Mouse (Mus musculus) heart, embryonic 12.5 days (tissue): ENCODE measurements around the gene Zswim7. TPM values are rescaled to one million over a fixed set of nuclear protein-coding genes. Genes with fewer than 3 reads are reported as not detected.

Source experiments
- ATAC-seq: fragments of 200-750 bp; cut with Nextera tagmentation; 2 replicates; pipeline ENCODE4 v1.8.0; 2017; ENCODE audit warnings: moderate TSS enrichment, moderate library complexity; ENCODE audit not compliant: insufficient number of reproducible peaks, low FRiP score
- H3K27ac ChIP-seq: fragments of 300-500 bp; sonication (generic); 2 replicates; pipeline ENCODE4 v1.5.1; 2016; ENCODE audit warnings: mild to moderate bottlenecking, moderate library complexity; ENCODE audit not compliant: poor library complexity, severe bottlenecking
- H3K27me3 ChIP-seq: fragments of 300-500 bp; sonication (generic); replicated peaks from 2 replicates; pipeline ENCODE4 v1.6.1; 2016; ENCODE audit warnings: mild to moderate bottlenecking, moderate library complexity
- H3K36me3 ChIP-seq: fragments of 300-500 bp; sonication (generic); 2 replicates; pipeline ENCODE4 v1.6.1; 2016; ENCODE audit warnings: mild to moderate bottlenecking, moderate library complexity
- H3K4me1 ChIP-seq: fragments of 300-500 bp; sonication (generic); replicated peaks from 2 replicates; pipeline ENCODE4 v1.6.1; 2016; ENCODE audit warnings: mild to moderate bottlenecking
- H3K4me2 ChIP-seq: fragments of 300-500 bp; sonication (generic); 2 replicates; pipeline ENCODE4 v1.6.1; 2016; ENCODE audit warnings: mild to moderate bottlenecking, moderate library complexity
- H3K4me3 ChIP-seq: fragments of 300-500 bp; sonication (generic); 2 replicates; pipeline ENCODE4 v1.5.1; 2016; ENCODE audit warnings: mild to moderate bottlenecking
- H3K9ac ChIP-seq: fragments of 300-500 bp; sonication (generic); 2 replicates; pipeline ENCODE4 v1.6.1; 2016; ENCODE audit warnings: mild to moderate bottlenecking, moderate library complexity
- H3K9me3 ChIP-seq: fragments of 300-500 bp; sonication (generic); replicated peaks from 2 replicates; pipeline ENCODE4 v1.6.1; 2016; ENCODE audit warnings: mild to moderate bottlenecking, moderate library complexity
- WGBS: fragments of 180-500 bp; shearing (Covaris S2); methylation state at CpG from one replicate; pipeline ENCODE4 v1.1.7; 2016; 5-methylcytosine and 5-hydroxymethylcytosine counted together
- polyA plus RNA-seq: library from polyadenylated mRNA; unstranded; fragments of >200 nt; fragmentation: Nextera tagmentation; extraction: Ambion mirVana; gene quantifications from 2 replicates; pipeline ENCODE4 v1.2.1, GENCODE M21; 2016

The Zswim7 gene
- 17.8 and 18.7 TPM in 2 replicates for polyA plus RNA-seq

GRCm38 (mm10) chr11:62280675-62281600 lies at the start of gene Zswim7, which contains the start of gene Ttc19:
Gene Zswim7, minus strand, starts transcription at chr11:62281375.
Gene Ttc19, plus strand, starts transcription at chr11:62281473.
- Histone ChIP-seq H3K9ac (peak within 1 kb of the TSS; percentile 81), H3K4me1 (peaks cover 8% of the 10 kb centered on the region), H3K4me3 (peak within 1 kb of the TSS; percentile 88), H3K27me3 (no peaks in the 10 kb centered on the region), H3K9me3 (0 out of 2 replicates have a peak, but pooled peaks cover 4% of the 10 kb centered on the region), H3K4me2 (peak within 1 kb of the TSS; percentile 78), H3K36me3 (peaks cover 22% of the 10 kb centered on the region), H3K27ac (peak within 1 kb of the TSS; percentile 79)
- WGBS: under 1% methylated on average over 68 of the region's 68 CpGs
- peak; percentile 99 for ATAC-seq

- Histone ChIP-seq H3K9ac (no peak overlapping the region), H3K27me3 (no peaks in the 10 kb centered on the region), H3K4me1 (peaks cover 5% of the 10 kb centered on the region; the same call in 1 of the 2 replicates), H3K27ac (no peak overlapping the region), H3K4me2 (no peak overlapping the region), H3K9me3 (no peaks in the 10 kb centered on the region), H3K4me3 (no peak overlapping the region), H3K36me3 (peaks cover 79% of the 10 kb centered on the region)
- no peak for ATAC-seq
- WGBS: 41% methylated on average over 3 of the region's 3 CpGs
These were observed 42.5 kb upstream of the Zswim7 start for GRCm38 (mm10) chr11:62323659-62324058.

- Histone ChIP-seq H3K9ac (no peak overlapping the region), H3K27ac (no peak overlapping the region), H3K4me1 (peaks cover 5% of the 10 kb centered on the region; the same call in 1 of the 2 replicates), H3K4me2 (no peak overlapping the region), H3K4me3 (no peak overlapping the region), H3K9me3 (no peaks in the 10 kb centered on the region), H3K27me3 (no peaks in the 10 kb centered on the region), H3K36me3 (peaks cover 81% of the 10 kb centered on the region)
- WGBS: 88% methylated on average over 3 of the region's 3 CpGs
- ATAC-seq: no peak
These were observed 38.9 kb upstream of the Zswim7 start for GRCm38 (mm10) chr11:62320097-62320496.

- H3K9me3 ChIP-seq: no peaks in the 10 kb centered on the region
These were observed 36.6 kb upstream of the Zswim7 start for GRCm38 (mm10) chr11:62317746-62318145.

GRCm38 (mm10) chr11:62314984-62315383 lies 33.8 kb upstream of the Zswim7 start:
- Histone ChIP-seq H3K27me3 (no peaks in the 10 kb centered on the region), H3K4me1 (no peaks in the 10 kb centered on the region), H3K36me3 (peaks cover 81% of the 10 kb centered on the region), H3K9ac (no peak overlapping the region), H3K27ac (no peak overlapping the region), H3K9me3 (no peaks in the 10 kb centered on the region), H3K4me3 (no peak overlapping the region), H3K4me2 (no peak overlapping the region)
- no peak for ATAC-seq
- 96% methylated on average over 5 of the region's 5 CpGs for WGBS

More at GRCm38 (mm10) chr11:62317746-62318145, 36.6 kb upstream of the Zswim7 start:
- peaks cover 86% of the 10 kb centered on the region for H3K36me3 ChIP-seq
- 83% methylated on average over 11 of the region's 11 CpGs for WGBS
- H3K4me2 ChIP-seq: no peak overlapping the region
- H3K9ac ChIP-seq: no peak overlapping the region
- H3K27me3 ChIP-seq: no peaks in the 10 kb centered on the region
- ATAC-seq: no peak
- H3K4me3 ChIP-seq: no peak overlapping the region
- H3K4me1 ChIP-seq: no peaks in the 10 kb centered on the region
- H3K27ac ChIP-seq: no peak overlapping the region

- ATAC-seq: no peak
- Histone ChIP-seq H3K36me3 (peaks cover 75% of the 10 kb centered on the region), H3K9ac (no peak overlapping the region), H3K9me3 (no peaks in the 10 kb centered on the region), H3K4me3 (no peak overlapping the region), H3K4me1 (no peaks in the 10 kb centered on the region), H3K4me2 (no peak overlapping the region), H3K27me3 (no peaks in the 10 kb centered on the region), H3K27ac (no peak overlapping the region)
- WGBS: 87% methylated on average over 2 of the region's 2 CpGs
These were observed 28.1 kb upstream of the Zswim7 start for GRCm38 (mm10) chr11:62309296-62309695.

GRCm38 (mm10) chr11:62305866-62306265 lies 24.7 kb upstream of the Zswim7 start:
- H3K9ac ChIP-seq: no peak overlapping the region
- 93% methylated on average over 2 of the region's 2 CpGs for WGBS
- no peaks in the 10 kb centered on the region for H3K27me3 ChIP-seq
- no peak overlapping the region for H3K4me2 ChIP-seq
- peaks cover 48% of the 10 kb centered on the region for H3K36me3 ChIP-seq
- H3K27ac ChIP-seq: no peak overlapping the region
- H3K4me3 ChIP-seq: no peak overlapping the region
- no peaks in the 10 kb centered on the region for H3K4me1 ChIP-seq
- no peak for ATAC-seq
- H3K9me3 ChIP-seq: no peaks in the 10 kb centered on the region

GRCm38 (mm10) chr11:62298883-62299282 lies 17.7 kb upstream of the Zswim7 start:
- ATAC-seq: no peak
- peaks cover 37% of the 10 kb centered on the region for H3K36me3 ChIP-seq

GRCm38 (mm10) chr11:62294121-62294520 lies 12.9 kb upstream of the Zswim7 start:
- no peaks in the 10 kb centered on the region for H3K27me3 ChIP-seq
- H3K4me3 ChIP-seq: no peak overlapping the region
- H3K36me3 ChIP-seq: peaks cover 56% of the 10 kb centered on the region
- H3K4me2 ChIP-seq: no peak overlapping the region
- WGBS: 79% methylated on average over 2 of the region's 2 CpGs
- no peak overlapping the region for H3K9ac ChIP-seq
- H3K4me1 ChIP-seq: no peaks in the 10 kb centered on the region
- no peaks in the 10 kb centered on the region for H3K9me3 ChIP-seq
- ATAC-seq: no peak
- H3K27ac ChIP-seq: no peak overlapping the region

More at GRCm38 (mm10) chr11:62298883-62299282, 17.7 kb upstream of the Zswim7 start:
- Histone ChIP-seq H3K4me1 (no peaks in the 10 kb centered on the region), H3K4me2 (no peak overlapping the region), H3K9me3 (no peaks in the 10 kb centered on the region), H3K27ac (no peak overlapping the region), H3K9ac (no peak overlapping the region), H3K27me3 (no peaks in the 10 kb centered on the region), H3K4me3 (no peak overlapping the region)
- WGBS: 82% methylated on average over 6 of the region's 6 CpGs

GRCm38 (mm10) chr11:62287700-62288099 lies 6.5 kb upstream of the Zswim7 start:
- H3K36me3 ChIP-seq: peaks cover 60% of the 10 kb centered on the region
- no peaks in the 10 kb centered on the region for H3K9me3 ChIP-seq
- no peak for ATAC-seq
- H3K4me3 ChIP-seq: no peak overlapping the region
- H3K9ac ChIP-seq: no peak overlapping the region
- H3K27me3 ChIP-seq: no peaks in the 10 kb centered on the region
- 94% methylated on average over 1 of the region's 1 CpGs for WGBS
- no peak overlapping the region for H3K27ac ChIP-seq
- no peak overlapping the region for H3K4me2 ChIP-seq
- no peaks in the 10 kb centered on the region for H3K4me1 ChIP-seq

GRCm38 (mm10) chr11:62285020-62285419 lies 3.8 kb upstream of the Zswim7 start:
- no peak overlapping the region for H3K9ac ChIP-seq
- no peak overlapping the region for H3K27ac ChIP-seq
- H3K9me3 ChIP-seq: no peaks in the 10 kb centered on the region
- peaks cover 5% of the 10 kb centered on the region for H3K4me1 ChIP-seq
- H3K4me2 ChIP-seq: no peak overlapping the region
- H3K27me3 ChIP-seq: no peaks in the 10 kb centered on the region
- H3K4me3 ChIP-seq: no peak overlapping the region
- no peak for ATAC-seq
- 85% methylated on average over 8 of the region's 8 CpGs for WGBS
- peaks cover 55% of the 10 kb centered on the region for H3K36me3 ChIP-seq
